Mouse (Mus musculus) MEL-GATA-1-ER (cell line): ENCODE results near the gene Traf1.

Source experiments
- DNase-seq: peaks from one replicate; pipeline ENCODE4 v3.0.0-alpha.2; 2012; ENCODE audit warnings: low read depth; ENCODE audit errors: extremely low read depth

The Traf1 gene

GRCm38 (mm10) chr2:34966243-34966934 is 4.8 kb upstream of the Traf1 start:
- no peak for DNase-seq

GRCm38 (mm10) chr2:34965806-34966205 is 4.2 kb upstream of the Traf1 start:
- DNase-seq: no peak

- DNase-seq: peak; percentile 44
Measured at GRCm38 (mm10) chr2:34965293-34965692, 3.7 kb upstream of the Traf1 start.

- DNase-seq: no peak
Measured at GRCm38 (mm10) chr2:34964651-34965050, 3.1 kb upstream of the Traf1 start.

- no peak for DNase-seq
Measured at GRCm38 (mm10) chr2:34964230-34964629, 2.7 kb upstream of the Traf1 start.

DNA sequence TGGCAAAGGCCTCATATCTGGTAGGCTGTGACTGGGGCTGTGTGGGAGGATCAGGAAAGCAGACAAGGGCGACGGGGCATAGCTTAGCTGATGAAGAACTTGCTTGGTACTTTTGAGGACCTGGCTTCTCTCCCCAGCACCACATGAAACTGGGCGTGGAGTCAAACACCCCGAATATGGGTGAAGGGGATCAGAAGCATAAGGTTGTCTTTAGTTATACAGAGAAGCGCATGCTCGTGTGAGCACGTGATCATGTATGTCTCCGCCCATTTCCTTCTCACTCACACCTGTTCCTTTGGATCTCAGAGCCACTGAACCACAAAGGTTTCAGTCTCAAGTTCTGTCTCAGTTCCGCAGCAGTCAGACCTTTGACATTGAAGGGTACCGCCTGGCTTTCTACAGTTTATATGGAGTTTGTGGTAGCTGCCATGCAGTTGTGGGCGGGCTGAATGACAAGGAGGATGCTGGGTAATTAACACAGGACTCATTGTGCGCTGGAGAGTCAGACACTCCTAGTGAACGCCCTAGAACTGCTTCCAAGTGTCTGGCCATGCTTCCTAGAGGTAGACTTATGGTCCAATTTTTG is 1.9 kb upstream of the Traf1 start:
- no peak for DNase-seq

- no peak for DNase-seq
Measured at GRCm38 (mm10) chr2:34962893-34963292, 1.3 kb upstream of the Traf1 start.

DNA sequence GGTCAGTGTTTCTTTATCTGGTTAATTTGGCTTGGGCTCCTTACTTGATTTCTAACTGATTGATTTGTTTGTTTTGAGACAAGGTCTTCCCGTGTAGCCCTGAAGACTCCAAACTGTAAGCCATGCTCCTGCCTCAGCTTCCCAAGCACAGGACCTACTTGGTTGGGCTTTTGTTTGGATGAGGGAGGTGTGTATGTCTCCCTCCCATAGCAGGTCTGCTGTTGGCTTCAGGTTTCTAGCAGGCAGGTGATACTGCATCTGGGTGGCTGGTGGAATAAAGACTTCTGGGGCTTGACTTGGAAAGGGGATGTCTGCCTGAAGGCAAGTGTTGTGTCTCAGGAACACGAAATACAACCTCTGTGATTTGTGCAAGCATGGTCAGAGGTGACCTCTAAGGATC is 639 bp upstream of the Traf1 start:
- no peak for DNase-seq

DNA sequence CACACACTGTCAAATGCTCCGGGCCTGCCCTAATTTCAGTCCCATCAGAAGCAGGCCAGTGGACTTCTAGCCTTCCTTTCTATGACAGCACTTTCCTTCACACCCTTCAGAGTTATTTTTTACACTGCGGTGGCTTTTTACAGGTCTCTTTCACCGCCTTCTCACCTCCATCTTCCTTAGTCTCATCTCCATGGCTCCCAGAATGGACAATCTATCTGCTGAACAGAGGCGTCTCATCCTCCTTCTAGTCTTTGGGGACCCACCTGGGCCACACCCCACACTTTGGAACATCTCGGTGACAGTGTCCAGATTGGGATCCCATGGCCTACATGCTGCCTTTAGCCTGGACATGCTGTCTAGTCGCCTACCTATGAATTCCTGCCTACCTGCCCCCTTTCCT is 606 bp downstream of the Traf1 start:
- DNase-seq: no peak

DNA sequence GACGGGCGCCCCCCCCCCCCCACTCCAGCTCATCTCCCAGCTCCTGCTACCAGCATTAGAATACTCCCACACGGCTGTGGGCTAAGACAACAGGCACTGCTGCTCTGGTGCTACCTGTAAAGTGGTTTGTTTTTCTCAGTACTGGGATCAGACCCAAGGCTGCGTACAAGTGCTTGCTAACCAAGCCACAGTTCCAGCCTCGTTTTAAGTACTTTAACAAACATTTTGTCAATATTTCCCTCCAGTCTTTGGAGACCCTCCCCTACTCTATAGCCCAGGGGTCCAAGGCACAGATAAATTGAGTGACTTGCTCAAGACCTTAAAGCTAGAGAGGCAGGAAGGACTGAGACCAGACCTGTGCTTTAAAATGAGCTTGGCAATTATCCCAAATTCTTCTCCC is 1.1 kb downstream of the Traf1 start:
- DNase-seq: no peak

DNA sequence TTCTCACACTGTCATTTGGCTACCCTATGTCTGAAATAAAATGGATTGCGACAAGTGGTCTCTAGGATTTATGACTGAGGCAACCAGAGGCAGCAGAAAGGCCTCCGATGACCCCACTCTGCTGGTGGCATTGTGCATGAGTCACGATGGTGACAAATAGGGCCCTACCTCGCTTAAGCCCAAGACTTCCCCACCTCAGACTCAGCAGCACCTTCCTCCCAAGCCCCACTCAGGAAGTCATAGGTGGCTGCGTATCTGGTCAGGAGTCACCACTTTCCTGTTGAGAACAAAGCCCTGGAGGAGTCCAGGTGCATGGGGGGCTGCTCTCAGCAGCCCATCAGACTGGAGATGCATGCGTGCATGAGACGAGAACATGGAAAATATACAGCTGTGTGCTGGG is 3.0 kb downstream of the Traf1 start:
- no peak for DNase-seq

DNA sequence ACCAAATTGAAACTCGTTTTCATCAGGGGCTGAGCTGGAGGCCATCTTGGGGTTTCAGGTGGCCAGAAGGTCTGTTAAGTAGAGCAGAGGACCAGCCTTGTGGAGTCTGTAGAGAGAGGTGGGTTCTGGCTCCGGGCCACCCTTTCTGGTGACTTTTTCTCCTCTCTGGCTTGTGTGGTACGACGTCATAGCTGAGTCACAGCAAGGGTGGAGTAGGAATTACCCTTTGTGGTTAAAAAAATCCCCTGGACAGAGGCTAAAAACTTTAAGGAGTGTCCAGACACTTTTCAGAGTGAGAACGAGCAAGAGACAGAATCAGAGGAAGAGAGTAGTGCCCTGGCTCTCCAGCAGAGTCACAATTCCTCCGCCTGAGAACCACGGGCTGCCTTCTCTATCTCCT is 3.5 kb downstream of the Traf1 start:
- DNase-seq: no peak

- no peak for DNase-seq
Measured at GRCm38 (mm10) chr2:34957405-34957804, 4.2 kb downstream of the Traf1 start.

DNA sequence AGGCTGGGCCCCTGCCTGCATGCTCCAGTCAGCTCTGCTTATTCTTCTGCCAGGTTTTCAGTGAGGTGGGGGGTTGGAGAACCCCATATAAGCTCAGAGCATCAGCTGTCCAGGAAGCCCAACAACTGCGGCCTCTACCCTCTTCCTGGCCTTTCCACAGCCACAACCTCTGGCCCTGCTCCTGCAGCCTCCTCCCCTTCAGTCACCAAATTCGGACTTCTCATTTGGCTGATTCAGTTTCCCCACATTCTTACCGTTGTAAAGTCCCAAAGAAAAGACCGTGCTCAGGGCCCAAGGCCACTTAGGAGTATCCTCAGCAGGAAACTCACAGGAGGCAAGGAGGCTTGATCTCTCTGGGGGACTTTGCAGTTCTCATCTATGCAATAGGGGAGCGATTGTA is 4.6 kb downstream of the Traf1 start:
- no peak for DNase-seq

DNA sequence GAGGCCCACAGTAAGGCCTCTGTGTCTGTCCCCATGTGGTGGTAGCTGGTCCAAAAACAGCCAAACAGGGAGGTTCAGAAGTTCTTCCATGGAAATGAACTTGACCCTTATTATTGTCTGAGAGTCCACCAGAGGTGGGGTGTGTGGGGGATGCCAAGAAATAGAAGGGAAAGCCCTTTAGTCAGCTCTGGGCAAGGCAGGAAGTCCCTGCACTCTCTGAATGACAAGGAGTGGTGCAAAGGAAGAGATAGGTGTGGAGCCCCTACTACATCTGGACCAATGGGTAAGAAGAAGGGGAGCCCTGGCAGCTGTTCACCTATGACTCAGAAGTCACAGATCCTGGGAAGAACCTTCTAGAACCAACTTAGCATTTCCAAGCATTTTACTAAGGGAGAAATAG is 7.2 kb downstream of the Traf1 start:
- DNase-seq: no peak

- DNase-seq: no peak
Measured at GRCm38 (mm10) chr2:34953547-34954116, 7.9 kb downstream of the Traf1 start.

GRCm38 (mm10) chr2:34953018-34953417 is 8.6 kb downstream of the Traf1 start:
- no peak for DNase-seq

- no peak for DNase-seq
Measured at GRCm38 (mm10) chr2:34951469-34951868, 10.1 kb downstream of the Traf1 start.

DNA sequence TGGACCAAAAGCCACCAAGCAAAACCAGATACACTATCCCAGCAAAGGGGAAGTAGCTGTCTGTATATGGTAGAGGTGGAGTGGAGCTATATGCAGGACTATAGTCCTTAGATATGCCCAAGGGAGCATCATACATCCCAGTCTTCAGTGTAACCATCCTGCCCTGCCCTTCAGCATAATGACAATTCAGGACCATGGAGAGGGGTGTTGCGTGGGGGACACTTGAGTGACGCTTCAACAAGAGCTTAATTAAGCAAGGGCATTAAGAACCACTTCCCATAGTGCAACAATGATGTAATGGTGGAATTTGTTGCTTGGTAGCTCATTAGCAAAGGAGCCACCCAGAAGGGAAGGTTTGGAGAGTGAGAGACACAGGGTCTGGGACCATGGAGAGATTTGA is 12.9 kb downstream of the Traf1 start:
- DNase-seq: no peak

DNA sequence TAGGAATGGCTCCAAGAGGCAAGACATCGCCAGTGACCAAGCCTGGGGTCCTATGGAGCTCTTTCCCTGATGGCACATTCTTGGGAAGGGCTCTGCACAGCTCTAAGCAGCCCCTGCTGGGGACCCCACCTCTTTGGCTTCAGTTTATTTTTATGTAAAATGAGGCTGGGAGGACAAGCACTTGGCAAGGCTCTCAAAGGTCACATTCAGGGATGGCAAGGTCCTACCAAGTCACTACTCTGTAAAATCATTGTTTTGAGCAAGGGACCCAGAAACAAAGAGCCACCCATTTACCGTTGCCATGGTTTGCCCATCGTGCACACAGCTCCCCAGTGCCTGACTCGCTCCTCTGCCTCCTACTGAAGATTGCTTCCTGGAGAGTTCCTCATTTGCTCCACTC is 15.5 kb downstream of the Traf1 start:
- DNase-seq: no peak

DNA sequence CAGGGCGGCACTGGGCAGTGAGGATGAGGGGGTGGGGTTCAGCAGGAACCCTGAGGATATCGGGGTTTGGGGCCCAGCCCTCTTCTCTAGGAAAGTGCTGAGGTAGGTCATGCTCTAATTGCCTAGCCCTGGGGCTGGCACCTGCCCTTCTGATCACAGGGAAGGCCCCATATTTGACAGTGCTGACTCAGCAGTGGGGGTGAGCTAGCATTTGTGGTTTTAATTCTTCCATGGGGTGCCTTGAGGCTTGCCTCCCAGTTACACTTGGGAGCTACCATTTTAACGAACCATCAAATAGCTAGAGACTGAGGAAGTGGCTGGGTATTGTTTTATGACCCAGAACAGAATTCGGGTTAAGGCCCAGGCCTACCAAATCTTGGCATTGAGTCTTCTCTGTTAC is 16.0 kb downstream of the Traf1 start:
- DNase-seq: no peak

GRCm38 (mm10) chr2:34944761-34945160 is 16.8 kb downstream of the Traf1 start:
- DNase-seq: peak; percentile 41

GRCm38 (mm10) chr2:34943556-34944120 is 17.9 kb downstream of the Traf1 start:
- no peak for DNase-seq
